Mouse (Mus musculus) midbrain, embryonic 16.5 days (tissue): ENCODE data around the gene Ablim1. TPM values are rescaled to one million over a fixed set of nuclear protein-coding genes. Genes with fewer than 3 reads are reported as not detected.

Experiments
- ATAC-seq: fragments of 200-750 bp; cut with Nextera tagmentation; 2 replicates; pipeline ENCODE4 v1.8.0; 2017; ENCODE audit warnings: moderate TSS enrichment
- H3K27ac ChIP-seq: fragments of 300-500 bp; sonication (generic); 2 replicates; pipeline ENCODE4 v1.5.1; 2014; ENCODE audit warnings: mild to moderate bottlenecking, low read length, mixed read lengths
- H3K27me3 ChIP-seq: fragments of 300-500 bp; sonication (generic); 2 replicates; pipeline ENCODE4 v1.6.1; 2014; ENCODE audit warnings: low read depth, low read length, mixed read lengths; ENCODE audit not compliant: control insufficient read depth, insufficient read depth
- H3K36me3 ChIP-seq: fragments of 300-500 bp; sonication (generic); 2 replicates; pipeline ENCODE4 v1.6.1; 2014; ENCODE audit warnings: mild to moderate bottlenecking, low read length, moderate library complexity, mixed read lengths; ENCODE audit not compliant: control insufficient read depth, insufficient read depth
- H3K4me1 ChIP-seq: fragments of 300-500 bp; sonication (generic); 2 replicates; pipeline ENCODE4 v1.6.1; 2014; ENCODE audit warnings: mild to moderate bottlenecking, low read length, mixed read lengths; ENCODE audit not compliant: control insufficient read depth, insufficient read depth
- H3K4me2 ChIP-seq: fragments of 300-500 bp; sonication (generic); 2 replicates; pipeline ENCODE4 v1.6.1; 2014; ENCODE audit warnings: mild to moderate bottlenecking, low read length, mixed read lengths
- H3K4me3 ChIP-seq: fragments of 300-500 bp; sonication (generic); 2 replicates; pipeline ENCODE4 v1.5.1; 2014; ENCODE audit warnings: low read depth, mild to moderate bottlenecking, low read length, moderate library complexity, mixed read lengths
- H3K9ac ChIP-seq: fragments of 300-500 bp; sonication (generic); 2 replicates; pipeline ENCODE4 v1.6.1; 2014; ENCODE audit warnings: low read depth, low read length, mixed read lengths
- H3K9me3 ChIP-seq: fragments of 300-500 bp; sonication (generic); replicated peaks from 2 replicates; pipeline ENCODE4 v1.6.1; 2014; ENCODE audit warnings: mild to moderate bottlenecking, low read length, mixed read lengths; ENCODE audit not compliant: control insufficient read depth, poor library complexity, severe bottlenecking
- WGBS: fragments of 180-500 bp; shearing (Covaris S2); extraction: QIAGEN DNeasy Blood & Tissue Kit; methylation state at CpG from one replicate; pipeline ENCODE4 v1.1.7; 2014; 5-methylcytosine and 5-hydroxymethylcytosine counted together
- polyA plus RNA-seq: library from polyadenylated mRNA; unstranded; fragments of >200 nt; fragmentation: Nextera tagmentation; extraction: Ambion mirVana; gene quantifications from 2 replicates; pipeline ENCODE4 v1.2.1, GENCODE M21; 2015

Gene Ablim1
- polyA plus RNA-seq, 1 experiment from 2014 or later = 66.2 TPM

GRCm38 (mm10) chr19:57316597-57316996, 1.9 kb upstream of the Ablim1 start:
- Histone ChIP-seq H3K27me3 (no peaks in the 10 kb centered on the region), H3K9ac (no peak overlapping the region), H3K4me1 (peaks cover 4% of the 10 kb centered on the region; the same call in 1 of the 2 replicates), H3K27ac (no peak overlapping the region), H3K4me3 (no peak overlapping the region), H3K9me3 (no peaks in the 10 kb centered on the region), H3K4me2 (no peak overlapping the region), H3K36me3 (no peaks in the 10 kb centered on the region)
- 94% methylated on average over 3 of the region's 3 CpGs for WGBS
- no peak for ATAC-seq

DNA sequence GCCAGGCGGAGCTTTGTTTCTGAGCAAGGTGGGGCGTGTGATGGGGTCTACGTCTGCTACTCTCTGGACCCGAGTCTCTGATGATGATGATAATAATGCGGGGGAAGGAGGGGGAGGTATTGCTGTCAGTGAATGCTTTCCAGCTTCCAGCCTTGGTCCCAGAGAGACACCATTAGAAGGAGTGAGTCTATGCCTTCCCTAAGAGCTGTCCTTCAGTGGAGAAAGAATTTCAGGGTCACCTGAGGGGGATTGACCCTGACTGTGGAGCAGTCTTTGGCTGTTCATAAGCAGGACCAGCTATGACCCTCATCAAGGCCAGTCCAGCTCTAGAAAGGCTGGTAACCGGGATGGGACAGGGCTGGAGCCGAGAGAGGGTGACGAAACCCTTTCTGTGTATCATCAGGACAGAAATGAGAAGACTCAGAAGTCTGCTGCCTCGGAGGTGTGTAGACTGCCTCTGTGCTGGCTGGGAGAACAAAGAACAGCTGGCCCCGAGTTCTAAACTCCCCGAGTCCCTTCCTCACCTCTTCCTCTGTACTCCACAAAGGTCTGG, 370 bp upstream of the Ablim1 start:
- Histone ChIP-seq H3K4me1 (peaks cover 4% of the 10 kb centered on the region; the same call in 1 of the 2 replicates), H3K27ac (peak overlapping the region; percentile 90), H3K27me3 (no peaks in the 10 kb centered on the region), H3K4me2 (peak overlapping the region; percentile 70), H3K4me3 (peak overlapping the region; percentile 52), H3K9me3 (no peaks in the 10 kb centered on the region), H3K36me3 (no peaks in the 10 kb centered on the region), H3K9ac (peak overlapping the region; percentile 87)
- ATAC-seq = peak; percentile 68
- WGBS = 39% methylated on average over 11 of the region's 11 CpGs

- H3K9ac ChIP-seq = peak overlapping the region; percentile 87
- no peak for ATAC-seq
- 45% methylated on average over 3 of the region's 3 CpGs for WGBS
- H3K36me3 ChIP-seq = no peaks in the 10 kb centered on the region
- no peaks in the 10 kb centered on the region for H3K27me3 ChIP-seq
- H3K4me1 ChIP-seq = peaks cover 4% of the 10 kb centered on the region; the same call in 1 of the 2 replicates
- H3K4me3 ChIP-seq = peak overlapping the region; percentile 52
- no peaks in the 10 kb centered on the region for H3K9me3 ChIP-seq
- peak overlapping the region; percentile 90 for H3K27ac ChIP-seq
- H3K4me2 ChIP-seq = peak overlapping the region; percentile 70
These were observed 801 bp downstream of the Ablim1 start for GRCm38 (mm10) chr19:57313891-57314345.

GRCm38 (mm10) chr19:57313226-57313625, 1.5 kb downstream of the Ablim1 start:
- no peak overlapping the region for H3K9ac ChIP-seq
- no peak overlapping the region for H3K27ac ChIP-seq
- H3K4me3 ChIP-seq = peak overlapping the region; percentile 52
- H3K4me1 ChIP-seq = peaks cover 4% of the 10 kb centered on the region; the same call in 1 of the 2 replicates
- H3K27me3 ChIP-seq = no peaks in the 10 kb centered on the region
- peak overlapping the region; percentile 70 for H3K4me2 ChIP-seq
- no peaks in the 10 kb centered on the region for H3K9me3 ChIP-seq
- no peaks in the 10 kb centered on the region for H3K36me3 ChIP-seq
- ATAC-seq = 0 out of 2 replicates have a peak, but pooled peaks have one; percentile 19
- WGBS = 75% methylated on average over 10 of the region's 10 CpGs

- ATAC-seq = no peak
- Histone ChIP-seq H3K36me3 (no peaks in the 10 kb centered on the region), H3K27ac (no peak overlapping the region), H3K4me3 (no peak overlapping the region), H3K27me3 (no peaks in the 10 kb centered on the region), H3K9me3 (no peaks in the 10 kb centered on the region), H3K4me2 (no peak overlapping the region), H3K4me1 (peaks cover 4% of the 10 kb centered on the region; the same call in 1 of the 2 replicates), H3K9ac (no peak overlapping the region)
- WGBS = 70% methylated on average over 4 of the region's 4 CpGs
These were observed 4.7 kb downstream of the Ablim1 start for GRCm38 (mm10) chr19:57309980-57310379.

GRCm38 (mm10) chr19:57306601-57307000, 8.1 kb downstream of the Ablim1 start:
- Histone ChIP-seq H3K9me3 (no peaks in the 10 kb centered on the region), H3K9ac (no peak overlapping the region), H3K4me3 (no peak overlapping the region), H3K4me1 (no peaks in the 10 kb centered on the region), H3K27ac (no peak overlapping the region), H3K4me2 (no peak overlapping the region), H3K27me3 (no peaks in the 10 kb centered on the region), H3K36me3 (no peaks in the 10 kb centered on the region)
- WGBS = 71% methylated on average over 4 of the region's 4 CpGs
- ATAC-seq = no peak

- Histone ChIP-seq H3K4me2 (no peak overlapping the region), H3K36me3 (no peaks in the 10 kb centered on the region), H3K27ac (no peak overlapping the region), H3K9me3 (no peaks in the 10 kb centered on the region), H3K4me1 (no peaks in the 10 kb centered on the region), H3K9ac (no peak overlapping the region), H3K27me3 (no peaks in the 10 kb centered on the region), H3K4me3 (no peak overlapping the region)
- WGBS = 88% methylated on average over 8 of the region's 8 CpGs
- no peak for ATAC-seq
These were observed 8.7 kb downstream of the Ablim1 start for GRCm38 (mm10) chr19:57305972-57306371.

GRCm38 (mm10) chr19:57304666-57305065, 10.1 kb downstream of the Ablim1 start:
- WGBS = 75% methylated on average over 2 of the region's 2 CpGs
- H3K4me3 ChIP-seq = no peak overlapping the region
- no peaks in the 10 kb centered on the region for H3K4me1 ChIP-seq
- no peak overlapping the region for H3K27ac ChIP-seq
- H3K9ac ChIP-seq = no peak overlapping the region
- ATAC-seq = no peak
- H3K27me3 ChIP-seq = no peaks in the 10 kb centered on the region
- no peaks in the 10 kb centered on the region for H3K36me3 ChIP-seq
- no peak overlapping the region for H3K4me2 ChIP-seq
- H3K9me3 ChIP-seq = no peaks in the 10 kb centered on the region

DNA sequence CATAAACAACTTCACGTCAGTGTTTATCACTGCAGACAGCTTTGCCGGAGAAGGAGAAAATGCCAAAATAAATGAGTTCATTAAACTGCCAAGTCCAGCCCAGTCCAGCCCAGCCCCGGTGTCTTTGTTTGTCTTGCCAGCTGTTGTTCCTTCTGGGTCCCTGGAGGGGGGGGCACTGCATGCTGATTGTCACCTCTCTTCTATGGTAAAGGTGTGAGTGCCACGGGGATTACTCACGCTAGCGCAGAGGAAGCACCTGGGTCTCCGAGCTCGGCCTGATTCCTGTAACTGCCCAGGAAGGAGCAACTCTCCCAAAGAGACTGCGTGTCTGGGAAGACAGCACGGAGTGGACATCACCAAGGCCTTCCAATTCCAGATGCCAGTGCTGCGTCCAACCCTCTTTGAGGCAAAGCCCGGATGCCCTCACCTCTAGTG, 12.7 kb downstream of the Ablim1 start:
- H3K9me3 ChIP-seq = no peaks in the 10 kb centered on the region
- H3K4me1 ChIP-seq = no peaks in the 10 kb centered on the region
- 74% methylated on average over 12 of the region's 12 CpGs for WGBS
- no peak overlapping the region for H3K27ac ChIP-seq
- no peak for ATAC-seq
- no peaks in the 10 kb centered on the region for H3K27me3 ChIP-seq
- H3K36me3 ChIP-seq = no peaks in the 10 kb centered on the region
- H3K4me3 ChIP-seq = no peak overlapping the region
- H3K9ac ChIP-seq = no peak overlapping the region
- no peak overlapping the region for H3K4me2 ChIP-seq
